Mouse (Mus musculus) heart, postnatal 4 days (tissue): Measurements from ENCODE around the gene Nprl2. TPM values are rescaled to one million over a fixed set of nuclear protein-coding genes. Genes with fewer than 3 reads are reported as not detected.
"Not testable (repeated sequence)": the region's sequence is repeated elsewhere in the genome, so short reads cannot be mapped to it uniquely, and the experiment has no call there.

ENCODE experiments used
- DNase-seq: peaks from one replicate; pipeline ENCODE4 v3.0.0; 2021
- total RNA-seq, 2 experiments: library from RNA; stranded (reverse); gene quantifications; 2 replicates each; pipeline ENCODE4 v1.2.3; 2021

Gene Nprl2
- total RNA-seq, 2 experiments from 2014 or later: 12.0 TPM

GRCm38 (mm10) chr9:107553541-107554318, 11.7 kb downstream of the Nprl2 start:
- DNase-seq: peak; percentile 52

- peak; percentile 95 for DNase-seq
These were observed 12.3 kb downstream of the Nprl2 start for GRCm38 (mm10) chr9:107554319-107554825.

GRCm38 (mm10) chr9:107555031-107555457, 13.0 kb downstream of the Nprl2 start:
- peak; percentile 81 for DNase-seq

DNA sequence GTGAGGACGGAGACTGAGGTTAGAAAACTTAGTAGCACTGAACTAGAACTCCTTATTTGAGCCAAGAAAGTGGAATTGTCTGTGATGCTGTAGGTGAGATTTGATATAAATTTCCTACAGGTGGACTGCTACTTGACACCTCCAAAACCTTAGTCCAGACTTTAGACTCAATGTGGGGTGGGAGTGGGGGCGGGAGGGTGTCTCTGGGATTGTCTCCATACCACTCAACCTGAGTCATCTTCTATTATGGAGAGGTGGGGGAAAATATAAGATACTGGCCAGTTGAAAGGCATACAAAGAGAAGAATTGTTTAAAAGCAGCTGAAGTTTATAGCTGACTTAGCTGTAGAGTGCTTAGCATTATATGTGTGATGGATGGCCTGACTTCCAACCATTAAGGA, 13.7 kb downstream of the Nprl2 start:
- DNase-seq: no peak

GRCm38 (mm10) chr9:107556346-107556745, 14.3 kb downstream of the Nprl2 start:
- DNase-seq: no peak

DNA sequence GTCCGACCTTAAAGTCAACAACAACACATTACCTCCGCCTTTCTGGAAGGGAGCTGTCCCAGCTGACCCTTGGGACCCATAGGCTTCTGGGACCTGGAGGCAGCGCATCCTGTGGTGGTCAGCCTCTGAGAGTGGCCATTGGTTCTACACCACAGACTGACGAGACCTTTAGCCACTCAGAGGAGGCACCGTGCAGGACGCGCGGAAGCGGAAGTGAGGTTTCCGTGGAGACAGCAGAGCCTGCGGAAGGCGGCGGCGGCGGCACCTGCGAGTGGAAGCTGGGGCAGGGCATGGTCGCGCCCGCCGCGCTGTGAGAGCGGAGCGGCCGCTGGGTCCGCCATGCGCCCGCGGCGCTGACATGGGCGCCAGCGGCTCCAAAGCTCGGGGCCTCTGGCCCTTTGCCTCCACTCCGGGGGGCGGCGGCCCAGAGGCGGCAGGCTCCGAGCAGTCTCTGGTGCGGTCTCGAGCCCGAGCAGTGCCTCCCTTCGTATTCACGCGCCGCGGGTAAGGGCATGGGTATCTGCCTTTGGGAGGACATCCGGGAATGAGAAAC, 21.1 kb downstream of the Nprl2 start, which contains the start of gene Tusc2:
Gene Tusc2 (plus strand): TSS at position 227 of the 553 bp plus-strand sequence.
- peak; percentile 95 for DNase-seq

- not testable (repeated sequence) for DNase-seq
These were observed 23.5 kb downstream of the Nprl2 start for GRCm38 (mm10) chr9:107565556-107565955.

DNA sequence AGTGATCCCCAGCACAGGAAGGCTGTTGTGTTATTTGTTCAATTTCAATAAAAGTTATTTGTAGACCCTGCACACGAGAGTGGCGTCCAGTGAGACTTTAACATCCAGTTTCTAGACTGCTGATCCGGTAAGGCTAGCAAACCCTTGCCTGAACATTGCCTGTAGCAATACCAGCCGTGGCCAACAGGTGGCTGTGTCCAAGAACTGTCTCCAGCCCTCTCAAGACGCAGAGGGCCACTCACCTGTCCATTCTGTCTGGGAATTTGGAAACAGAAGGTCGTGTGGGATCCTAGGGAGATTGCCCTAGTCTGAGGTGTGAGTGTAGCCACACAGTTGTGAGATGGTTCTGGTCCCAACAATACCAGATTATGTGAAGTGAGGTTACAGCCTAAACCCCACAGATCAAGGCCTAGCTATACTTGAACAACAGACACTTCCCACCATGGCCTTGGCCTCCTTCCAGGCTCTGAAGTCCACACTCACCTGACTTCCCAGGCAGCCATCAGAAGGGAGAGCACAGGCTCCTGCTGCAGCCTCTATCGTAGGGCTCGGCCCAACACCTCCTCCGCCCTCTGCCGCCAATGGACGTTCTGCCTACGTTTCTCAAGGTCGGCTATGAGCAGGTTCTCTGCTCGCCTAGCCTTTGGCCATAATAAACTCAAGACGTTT, 24.1 kb downstream of the Nprl2 start:
- DNase-seq: peak; percentile 92

DNA sequence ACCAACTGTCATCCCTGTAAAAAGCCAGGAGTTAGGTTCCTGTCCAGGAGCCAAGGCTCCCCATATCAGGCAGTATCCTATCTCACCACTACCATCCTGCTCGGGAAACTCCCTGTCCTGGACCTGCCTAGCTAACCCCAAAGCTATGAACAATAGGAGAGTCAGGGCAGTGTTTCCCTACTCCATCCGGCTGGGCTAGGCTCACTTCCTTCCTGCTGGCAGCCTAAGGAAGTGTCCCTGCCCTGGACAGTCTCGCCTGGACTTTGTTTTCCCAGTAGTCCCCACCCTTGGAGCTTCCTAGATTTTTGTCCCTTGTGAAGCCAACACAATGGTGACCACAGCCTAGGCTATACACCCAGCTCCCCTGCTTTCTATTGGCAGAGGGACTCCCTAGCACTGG, 24.8 kb downstream of the Nprl2 start:
- DNase-seq: peak; percentile 60

GRCm38 (mm10) chr9:107567702-107568319, 25.8 kb downstream of the Nprl2 start, which contains the start of gene Hyal2:
Hyal2 (plus strand) TSS chr9:107567945.
- DNase-seq: peak; percentile 42

DNA sequence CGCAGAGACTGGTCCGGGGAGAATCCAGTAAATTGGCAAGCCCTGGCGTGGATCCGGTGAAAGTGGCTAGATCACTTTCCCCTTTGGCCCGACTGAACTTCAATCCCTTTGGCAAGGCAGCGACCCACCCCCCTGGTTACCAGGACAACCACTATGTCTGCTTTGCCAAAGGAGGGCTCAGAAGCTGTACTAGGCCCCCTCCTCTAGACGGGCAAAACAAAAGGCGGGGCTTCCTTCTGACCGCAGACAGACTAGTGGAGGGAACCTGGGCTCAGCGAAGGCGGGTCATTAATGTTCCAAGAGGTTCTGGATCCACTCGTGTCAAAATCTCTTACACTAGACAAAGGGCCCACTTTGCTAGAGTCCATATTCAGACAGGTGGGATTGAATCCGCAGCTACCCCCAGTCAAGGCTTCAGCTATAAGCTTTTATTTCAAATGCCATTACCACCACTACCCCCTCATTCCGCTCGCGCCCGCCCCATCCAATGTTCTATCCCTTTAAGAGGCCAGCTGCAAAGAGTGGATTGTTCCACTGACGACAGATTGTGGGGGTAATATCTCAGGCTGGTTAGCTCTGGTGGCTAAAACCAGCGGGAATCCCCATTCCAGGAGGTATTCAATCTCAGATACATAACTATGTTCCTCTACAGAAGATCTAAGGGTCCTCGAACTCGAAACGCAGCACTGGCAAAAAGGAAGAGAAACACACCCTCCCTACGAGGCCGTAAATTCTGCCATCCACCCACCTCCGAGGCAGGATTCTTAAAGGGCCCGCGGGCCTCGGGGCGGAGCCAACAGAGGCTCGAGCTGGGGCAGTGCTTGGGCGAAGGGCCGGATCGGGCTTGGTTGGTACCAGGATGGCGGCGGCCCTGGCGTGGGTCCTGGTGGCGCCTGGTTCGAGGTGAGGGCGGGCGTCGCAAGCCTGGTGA, 26.6 kb downstream of the Nprl2 start:
- peak; percentile 88 for DNase-seq

DNA sequence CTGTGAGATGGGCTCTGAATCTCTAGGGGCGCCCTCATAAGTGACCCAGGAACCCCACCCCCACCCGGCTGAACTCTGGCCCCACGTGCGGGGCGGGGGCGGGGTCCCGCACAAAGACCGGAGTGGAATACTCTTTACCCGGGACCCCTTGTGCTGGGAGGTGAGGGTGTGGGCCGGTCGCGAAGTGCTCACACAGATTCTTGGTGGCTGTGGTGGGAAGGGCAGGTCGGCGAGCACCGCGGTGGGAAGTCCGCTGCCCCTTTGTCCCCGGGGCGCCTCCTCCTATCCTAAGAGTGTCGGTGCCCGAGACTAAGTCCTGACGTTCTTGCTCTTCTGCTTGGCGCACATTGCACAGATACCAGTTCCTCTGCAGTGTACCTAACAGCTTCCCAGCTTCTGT, 27.2 kb downstream of the Nprl2 start:
- DNase-seq: no peak

DNA sequence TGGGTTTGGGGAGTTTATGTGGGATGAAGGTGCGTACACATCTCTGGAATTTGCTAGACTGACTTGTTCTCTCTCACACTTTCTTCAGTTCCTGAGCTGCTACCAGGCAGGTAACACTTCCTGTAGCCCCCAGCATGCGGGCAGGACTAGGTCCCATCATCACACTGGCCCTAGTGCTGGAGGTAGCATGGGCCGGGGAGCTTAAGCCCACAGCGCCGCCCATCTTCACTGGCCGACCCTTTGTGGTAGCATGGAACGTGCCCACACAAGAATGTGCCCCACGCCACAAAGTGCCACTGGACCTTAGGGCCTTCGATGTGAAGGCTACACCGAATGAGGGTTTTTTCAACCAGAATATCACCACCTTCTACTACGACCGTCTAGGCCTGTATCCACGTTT, 28.0 kb downstream of the Nprl2 start:
- DNase-seq: no peak

- DNase-seq: no peak
These were observed 28.8 kb downstream of the Nprl2 start for GRCm38 (mm10) chr9:107570845-107571244.

DNA sequence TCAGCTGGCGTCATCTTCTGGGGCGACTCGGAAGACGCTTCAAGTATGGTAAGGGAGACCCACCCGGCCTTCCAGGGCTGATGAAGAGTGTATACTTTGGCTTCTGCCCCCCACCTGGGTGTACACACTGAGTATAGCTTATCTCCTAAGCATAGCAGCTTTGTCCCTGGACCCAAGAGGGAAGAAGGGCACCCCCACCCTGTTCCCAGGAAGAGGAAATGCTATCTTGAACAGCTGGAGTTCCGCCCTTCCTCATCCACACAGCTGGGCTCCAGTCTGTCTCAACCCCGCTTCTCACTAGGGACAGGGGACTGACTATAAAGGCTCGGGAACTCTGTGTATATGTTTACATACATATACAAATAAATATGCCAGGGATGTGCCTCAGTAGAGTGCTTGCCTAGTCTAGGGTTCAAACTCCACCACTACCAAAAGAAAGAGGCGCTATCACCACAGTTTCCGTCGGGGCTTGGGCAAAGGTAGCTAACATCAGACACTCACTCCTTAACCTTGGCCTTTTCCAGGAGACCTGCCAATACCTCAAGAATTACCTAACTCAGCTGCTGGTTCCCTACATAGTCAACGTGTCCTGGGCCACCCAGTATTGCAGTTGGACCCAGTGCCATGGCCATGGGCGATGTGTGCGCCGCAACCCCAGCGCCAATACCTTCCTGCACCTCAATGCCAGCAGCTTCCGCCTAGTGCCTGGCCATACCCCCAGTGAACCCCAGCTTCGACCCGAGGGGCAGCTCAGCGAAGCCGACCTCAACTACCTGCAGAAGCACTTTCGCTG, 29.7 kb downstream of the Nprl2 start:
- no peak for DNase-seq

DNA sequence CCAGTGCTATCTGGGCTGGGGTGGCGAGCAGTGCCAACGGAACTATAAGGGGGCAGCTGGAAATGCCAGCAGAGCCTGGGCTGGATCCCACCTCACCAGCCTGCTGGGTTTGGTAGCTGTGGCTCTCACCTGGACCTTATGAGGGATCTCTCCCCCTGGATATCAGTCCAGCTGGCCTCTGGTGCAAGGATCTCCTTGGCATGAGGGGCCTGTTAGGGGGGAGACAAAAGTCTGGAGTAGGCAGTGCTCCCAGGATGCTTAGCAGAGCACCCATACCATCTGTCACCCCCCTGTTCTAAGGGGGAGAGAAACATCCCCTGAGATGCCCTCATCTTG, 30.3 kb downstream of the Nprl2 start:
- no peak for DNase-seq

GRCm38 (mm10) chr9:107573774-107574173, 31.7 kb downstream of the Nprl2 start:
- not testable (repeated sequence) for DNase-seq

- DNase-seq: no peak
These were observed 33.7 kb downstream of the Nprl2 start for GRCm38 (mm10) chr9:107575579-107576356.

DNA sequence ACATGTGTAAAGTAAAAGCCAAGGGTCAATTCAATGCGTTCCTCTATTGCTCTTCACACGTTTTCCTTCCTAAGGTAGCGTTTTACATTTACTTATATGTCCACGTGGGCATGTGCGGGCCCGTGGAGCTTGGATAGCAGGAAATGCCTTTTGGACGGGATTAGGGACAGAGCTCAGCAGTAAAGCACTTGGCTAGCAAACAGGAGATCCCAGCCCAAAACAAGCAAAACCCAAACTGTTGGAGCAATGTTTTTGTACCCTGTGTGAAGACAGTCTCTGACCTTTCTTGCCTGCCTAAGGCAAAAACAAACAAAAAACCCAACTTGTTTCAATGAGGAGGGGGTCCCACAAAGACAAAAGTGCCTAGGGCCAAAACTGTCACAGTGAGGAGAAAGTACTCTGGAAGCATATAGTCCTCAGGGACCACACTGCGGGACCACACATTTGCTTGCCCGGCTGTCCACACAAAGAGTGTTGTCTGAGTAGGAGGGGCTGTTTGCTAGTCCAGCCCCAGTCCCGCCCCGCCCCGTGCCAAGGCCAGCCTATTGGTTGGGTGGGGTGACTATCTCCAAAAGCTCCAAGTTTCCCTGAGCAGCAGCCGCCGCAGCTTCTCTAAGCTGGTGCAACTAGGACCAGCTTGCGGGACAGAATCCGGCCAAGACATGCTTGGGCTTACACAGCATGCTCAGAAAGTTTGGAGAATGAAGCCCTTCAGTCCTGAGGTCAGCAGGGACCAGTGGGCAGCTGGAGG, 34.5 kb downstream of the Nprl2 start, which contains the start of gene Hyal1:
Gene Hyal1 (plus strand): TSS at position 571 of the 751 bp plus-strand sequence.
- peak; percentile 88 for DNase-seq
